Mouse (Mus musculus) naive thymus-derived CD4-positive, alpha-beta T cell, adult 2 months (primary cell): ENCODE measurements around the gene Pank4.

Experiments
- DNase-seq: peaks from one replicate; pipeline ENCODE4 v3.0.0-alpha.2; 2011; ENCODE audit warnings: low read depth

Gene Pank4

GRCm38 (mm10) chr4:155014244-155014643 lies 50.3 kb downstream of the Pank4 start:
- DNase-seq, result no peak

GRCm38 (mm10) chr4:155014791-155015190 lies 50.9 kb downstream of the Pank4 start:
- no peak for DNase-seq

GRCm38 (mm10) chr4:155015550-155015949 lies 51.6 kb downstream of the Pank4 start:
- DNase-seq, result no peak

GRCm38 (mm10) chr4:155016807-155017206 lies 52.9 kb downstream of the Pank4 start:
- no peak for DNase-seq

- DNase-seq, result no peak
Measured at GRCm38 (mm10) chr4:155017253-155017878, 53.4 kb downstream of the Pank4 start.

GRCm38 (mm10) chr4:155018066-155018465 lies 54.1 kb downstream of the Pank4 start:
- DNase-seq, result no peak

GRCm38 (mm10) chr4:155018601-155019335 lies 54.8 kb downstream of the Pank4 start:
- DNase-seq, result peak; percentile 30

- peak; percentile 45 for DNase-seq
Measured at GRCm38 (mm10) chr4:155019336-155019847, 55.5 kb downstream of the Pank4 start.

- DNase-seq, result no peak
Measured at GRCm38 (mm10) chr4:155020141-155020540, 56.2 kb downstream of the Pank4 start.

GRCm38 (mm10) chr4:155020813-155021212 lies 56.9 kb downstream of the Pank4 start:
- no peak for DNase-seq

- DNase-seq, result no peak
Measured at GRCm38 (mm10) chr4:155022228-155022855, 58.4 kb downstream of the Pank4 start.

- DNase-seq, result no peak
Measured at GRCm38 (mm10) chr4:155024170-155025010, 60.5 kb downstream of the Pank4 start.
